Mouse (Mus musculus): ENCODE data around the gene Orm3. TPM values are rescaled to one million over a fixed set of nuclear protein-coding genes. Genes with fewer than 3 reads are reported as not detected.

Gene Orm3
- total RNA-seq, 1 experiment from 2014 or later = not detected

DNA sequence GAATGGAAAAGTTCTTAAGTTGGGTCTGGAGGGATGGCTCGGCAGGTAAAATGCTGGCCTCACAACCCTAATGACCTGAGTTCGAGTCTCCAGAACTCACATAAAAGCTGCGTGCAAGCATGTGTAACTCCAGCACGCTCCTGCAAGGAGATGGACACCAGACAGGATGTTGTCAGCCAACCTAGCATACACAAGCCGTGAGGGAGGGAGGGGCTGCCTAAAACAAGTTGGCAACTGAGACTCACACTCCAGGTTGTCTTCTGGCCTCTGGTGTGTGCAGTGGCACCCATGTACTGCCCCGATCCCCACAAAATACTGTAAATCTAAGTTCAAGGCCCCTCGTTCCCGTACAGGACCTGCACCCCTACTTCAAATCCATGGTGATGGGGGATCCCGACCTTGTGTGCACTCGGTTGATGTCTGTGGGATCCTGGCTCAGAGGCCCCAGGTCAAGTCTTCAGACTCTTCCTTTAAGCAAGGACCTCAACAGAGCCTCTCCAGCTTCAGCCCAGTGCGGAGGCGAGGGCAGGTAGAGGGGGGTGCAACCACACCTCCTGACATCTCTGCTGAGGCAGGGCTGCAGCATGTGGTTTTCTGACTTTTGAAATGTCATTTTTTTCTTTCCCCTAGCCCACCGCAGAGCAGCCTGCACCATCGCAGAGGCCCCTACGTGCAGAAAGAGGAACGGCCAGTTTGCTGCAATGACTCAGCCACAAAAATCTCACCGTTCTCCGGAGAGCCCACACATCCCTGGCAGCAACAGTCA, 44.8 kb downstream of the Orm3 start:
- ATAC-seq (replicated peaks; ENCODE audit: low read depth, poor library complexity, severe bottlenecking) = peak; percentile 36

DNA sequence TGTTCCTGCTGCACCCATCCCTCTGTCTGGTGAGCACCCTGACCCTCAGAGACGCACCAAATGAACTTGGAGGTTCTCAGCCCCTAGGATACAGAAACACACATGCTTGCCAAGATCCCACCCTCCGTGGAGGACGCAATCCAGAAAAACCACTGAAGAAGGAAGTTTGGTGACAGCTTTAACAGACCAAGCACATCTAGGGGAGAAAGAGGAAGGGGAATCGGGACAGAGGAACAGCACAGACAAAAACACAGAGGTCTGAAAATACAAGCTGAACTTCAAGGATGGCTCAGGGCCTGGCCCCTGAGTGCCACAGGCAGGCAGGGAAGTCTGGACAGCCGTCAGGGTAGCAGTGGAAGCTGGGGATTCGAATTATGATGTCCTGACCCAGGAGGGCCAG, 45.7 kb downstream of the Orm3 start:
- ATAC-seq (replicated peaks; ENCODE audit: low read depth, poor library complexity, severe bottlenecking) = peak; percentile 14

DNA sequence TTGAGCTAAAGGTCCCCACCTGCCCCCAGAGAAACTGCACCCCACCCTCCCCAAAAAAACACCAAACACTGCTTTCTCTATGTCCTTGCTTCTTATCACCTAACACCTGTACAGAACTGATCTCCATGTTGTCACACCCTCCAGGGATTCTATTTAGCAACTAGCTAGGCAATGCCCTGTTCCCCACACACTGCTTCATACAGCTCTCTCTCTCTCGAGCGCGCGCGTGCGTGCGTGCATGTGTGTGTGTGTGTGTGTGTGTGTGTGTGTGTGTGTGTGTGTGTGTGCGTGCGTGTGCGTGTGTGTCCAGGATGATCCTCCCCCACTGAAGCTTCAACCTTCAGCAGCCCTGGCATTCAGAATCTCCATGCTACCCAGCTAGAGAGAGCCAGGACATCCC, 46.1 kb downstream of the Orm3 start:
- ATAC-seq (replicated peaks; ENCODE audit: low read depth, poor library complexity, severe bottlenecking) = no peak

DNA sequence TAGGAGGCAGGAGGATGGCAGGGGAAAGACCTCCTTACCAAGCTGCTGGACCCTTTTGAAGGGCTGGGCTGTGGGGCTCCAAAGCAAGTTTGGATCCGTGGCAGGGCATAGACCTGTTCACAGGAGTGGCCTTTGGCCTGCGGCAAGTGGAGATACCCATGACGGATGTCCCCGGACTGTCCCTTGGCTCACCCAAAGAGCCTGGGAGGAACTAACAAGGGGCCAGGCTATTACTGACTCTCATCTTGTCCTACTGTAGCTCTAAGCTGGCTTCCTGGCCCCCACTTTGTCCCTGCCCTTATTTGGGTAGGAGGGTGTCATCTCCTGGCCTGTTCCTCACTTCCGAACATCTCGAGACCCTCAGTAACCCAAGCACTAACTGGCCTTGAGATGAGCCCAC, 46.6 kb downstream of the Orm3 start:
- no peak for ATAC-seq (replicated peaks; ENCODE audit: low read depth, poor library complexity, severe bottlenecking)

DNA sequence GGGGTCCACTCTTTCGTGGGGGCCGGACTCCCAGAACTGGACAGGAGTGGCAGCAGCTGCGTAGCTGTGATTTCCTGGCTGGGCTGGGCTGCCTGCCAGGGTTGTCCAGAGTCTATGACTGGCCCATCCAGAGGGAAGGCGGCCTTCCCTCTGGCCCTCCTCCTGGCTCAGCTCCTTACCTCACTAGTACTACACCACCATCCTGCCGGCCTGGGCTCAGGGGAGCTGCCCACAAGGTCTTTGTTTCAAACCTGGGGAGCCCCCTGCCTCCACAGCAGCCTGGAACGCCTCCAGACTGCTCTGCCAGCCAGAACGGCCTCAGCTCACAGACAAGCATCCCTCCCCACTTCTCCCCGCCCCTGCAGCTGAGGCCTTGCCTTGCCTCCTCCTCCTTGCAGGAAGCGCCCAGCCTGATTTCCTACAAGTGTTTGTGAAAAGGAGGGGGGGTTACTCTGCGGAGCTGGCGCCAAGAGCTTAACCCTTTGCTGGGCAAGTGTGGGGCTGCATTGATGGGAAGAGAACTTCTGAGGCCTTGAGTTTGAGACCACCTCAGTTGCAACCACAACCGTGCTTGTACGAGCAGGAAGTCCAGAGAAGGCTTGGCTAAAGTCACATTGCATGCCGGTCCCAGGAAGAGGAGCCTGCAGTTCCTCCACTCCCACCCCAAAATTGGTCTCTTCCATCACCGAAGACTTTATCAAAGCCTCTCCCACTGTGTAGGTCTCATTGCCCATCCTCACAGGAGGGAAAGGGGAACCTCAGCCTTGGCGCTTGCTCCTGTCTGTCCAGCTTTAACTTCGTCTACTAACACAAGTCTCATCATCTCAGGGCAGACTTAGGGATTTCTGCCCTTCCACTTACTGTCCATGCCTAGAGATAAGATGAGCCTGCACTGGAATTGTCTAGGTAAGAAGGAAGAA, 47.3 kb downstream of the Orm3 start, which contains the start of gene Akna:
Gene Akna (minus strand): TSS at position 315 of the 920 bp plus-strand sequence.
- ATAC-seq (replicated peaks; ENCODE audit: low read depth, poor library complexity, severe bottlenecking) = peak; percentile 30

DNA sequence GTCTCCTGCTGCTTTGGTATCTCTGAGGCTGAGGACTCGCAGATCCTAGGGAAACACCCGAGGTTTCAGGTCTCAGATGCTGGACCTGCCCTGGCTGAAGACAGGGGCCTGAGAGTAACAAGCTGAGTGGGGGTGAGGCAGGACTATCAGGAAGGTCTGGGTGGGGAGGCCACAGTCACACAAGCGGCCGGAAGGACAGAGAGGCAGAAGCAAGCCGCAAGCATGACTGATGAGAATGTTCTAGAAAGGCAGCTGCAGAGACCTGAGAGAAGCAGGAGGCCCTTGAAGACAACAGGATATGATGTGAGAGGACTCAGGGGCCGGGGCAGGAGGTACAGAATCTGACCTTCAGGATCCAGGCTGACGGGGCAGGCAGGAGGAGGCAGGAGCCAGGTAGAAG, 48.2 kb downstream of the Orm3 start:
- peak; percentile 3; the same call in 1 of the 2 replicates for ATAC-seq (replicated peaks; ENCODE audit: low read depth, poor library complexity, severe bottlenecking)

DNA sequence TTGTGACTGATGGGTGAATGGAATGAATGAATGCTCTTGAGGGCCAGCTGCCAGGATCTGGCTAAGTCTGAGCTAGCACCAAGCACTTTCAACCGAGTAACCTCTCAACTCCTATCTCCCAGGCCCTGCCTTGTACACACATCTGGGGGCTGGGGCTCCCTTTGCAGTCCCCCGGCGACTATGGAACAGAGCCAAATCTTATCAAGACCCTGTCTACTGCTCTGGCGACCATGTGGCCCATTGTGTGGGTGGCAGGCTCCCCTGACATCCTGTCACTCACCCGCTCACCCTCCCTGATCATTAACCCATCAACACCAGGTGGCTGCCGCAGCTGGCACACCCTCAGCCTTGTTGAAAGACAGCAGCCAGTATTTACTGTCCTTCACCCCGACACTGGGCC, 49.1 kb downstream of the Orm3 start:
- no peak for ATAC-seq (replicated peaks; ENCODE audit: low read depth, poor library complexity, severe bottlenecking)

DNA sequence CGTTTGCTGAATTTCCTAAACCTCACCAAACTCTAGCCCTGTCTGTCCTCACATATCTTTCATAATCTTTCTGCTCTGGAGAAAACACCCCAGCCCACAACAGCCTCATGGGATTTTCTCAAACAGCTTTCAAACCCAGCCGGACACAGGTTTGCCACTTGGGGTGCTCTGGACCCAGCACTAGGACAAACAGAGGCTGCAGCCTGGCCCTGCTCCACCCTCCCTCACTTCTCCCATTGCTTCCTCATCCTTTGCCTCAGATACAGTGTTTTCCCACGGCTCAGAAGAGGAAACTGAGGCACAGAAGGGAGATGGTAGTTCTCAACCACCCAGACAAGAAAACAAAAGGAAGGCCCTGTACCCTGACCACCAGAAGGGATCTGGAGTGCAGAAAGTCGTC, 49.7 kb downstream of the Orm3 start:
- no peak for ATAC-seq (replicated peaks; ENCODE audit: low read depth, poor library complexity, severe bottlenecking)

DNA sequence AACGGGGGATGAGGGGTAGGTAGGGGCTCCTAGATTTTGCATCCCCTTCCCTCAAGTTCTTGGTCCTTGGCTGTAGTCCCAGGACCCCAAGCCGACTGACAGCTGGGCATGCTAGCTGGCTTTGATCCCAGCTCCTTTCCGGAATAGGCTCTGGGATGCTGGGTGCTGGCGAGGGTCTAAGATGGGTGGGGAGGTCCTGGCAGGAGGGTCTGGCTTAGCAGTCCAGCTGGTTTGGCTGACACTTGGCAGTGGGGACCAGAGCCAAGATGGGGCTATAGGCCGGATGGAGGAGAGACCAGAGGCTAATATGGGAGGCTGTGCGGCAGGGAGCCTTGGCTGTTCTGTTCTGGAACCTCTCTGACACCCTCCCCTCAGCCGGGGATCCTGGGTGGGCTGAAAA, 52.3 kb downstream of the Orm3 start:
- ATAC-seq (replicated peaks; ENCODE audit: low read depth, poor library complexity, severe bottlenecking) = no peak

DNA sequence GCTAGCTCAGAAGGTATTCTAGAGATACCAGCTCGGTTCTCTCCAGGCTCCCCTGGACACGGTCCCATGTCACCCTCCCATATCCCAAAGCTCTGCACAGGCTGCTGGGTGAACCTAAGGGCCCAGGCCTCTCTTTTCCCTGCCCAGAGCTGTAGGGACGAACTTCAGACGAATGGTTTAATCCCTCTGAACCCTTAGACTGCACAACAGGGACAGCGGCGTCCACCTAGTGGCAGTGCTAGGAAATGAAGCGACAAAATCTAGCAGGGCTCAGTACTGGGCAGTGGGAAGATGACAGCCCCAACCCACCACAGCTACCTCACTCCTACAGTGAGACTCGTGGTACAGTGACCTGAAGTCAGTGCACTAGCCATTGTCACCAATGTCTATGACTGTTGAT, 52.7 kb downstream of the Orm3 start:
- peak; percentile 48 for ATAC-seq (replicated peaks; ENCODE audit: low read depth, poor library complexity, severe bottlenecking)

Other genes starting within 250 kb of the Orm3 start
- gene Ambp, start 201.4 kb upstream of the Orm3 start, total RNA-seq (2017) = not detected in 2 replicates
- gene Kif12, start 184.0 kb upstream of the Orm3 start, total RNA-seq (2017) = not detected in 2 replicates
- gene Col27a1, start 142.2 kb upstream of the Orm3 start, total RNA-seq (2017) = 0.23 TPM in 1 of 2 replicates, not detected in the other
- 2.6 TPM in 1 of 2 replicates, not detected in the other for gene Orm1, start 11.6 kb upstream of the Orm3 start, total RNA-seq (2017)
- gene Orm2, start 6.3 kb downstream of the Orm3 start, total RNA-seq (2017) = not detected in 2 replicates
- 10.0 and 13.8 TPM in 2 replicates for gene Akna, start 47.2 kb downstream of the Orm3 start, total RNA-seq (2017)
- 0.97 and 4.7 TPM in 2 replicates for gene Whrn, start 139.8 kb downstream of the Orm3 start, total RNA-seq (2017)
- 75.4 and 77.0 TPM in 2 replicates for gene Atp6v1g1, start 188.6 kb downstream of the Orm3 start, total RNA-seq (2017)
- 14.9 and 33.9 TPM in 2 replicates for gene Tmem268, start 202.6 kb downstream of the Orm3 start, total RNA-seq (2017)
- gene Gm11213, start 249.1 kb downstream of the Orm3 start, total RNA-seq (2017) = not detected in 2 replicates